Mouse (Mus musculus) lung, postnatal 14 days (tissue): ENCODE data around the gene Pimreg.

Experiments
- DNase-seq: peaks from one replicate; pipeline ENCODE4 v3.0.0; 2021

The Pimreg gene

GRCm38 (mm10) chr11:72068026-72068425, 26.2 kb downstream of the Pimreg start:
- no peak for DNase-seq

GRCm38 (mm10) chr11:72070733-72071132, 28.9 kb downstream of the Pimreg start:
- DNase-seq = no peak

GRCm38 (mm10) chr11:72072331-72072905, 30.6 kb downstream of the Pimreg start:
- no peak for DNase-seq

GRCm38 (mm10) chr11:72074230-72074629, 32.4 kb downstream of the Pimreg start:
- no peak for DNase-seq

- no peak for DNase-seq
Measured at GRCm38 (mm10) chr11:72078056-72078455, 36.2 kb downstream of the Pimreg start.

- DNase-seq = no peak
Measured at GRCm38 (mm10) chr11:72078647-72079046, 36.8 kb downstream of the Pimreg start.

- DNase-seq = no peak
Measured at GRCm38 (mm10) chr11:72080461-72080860, 38.6 kb downstream of the Pimreg start.

- no peak for DNase-seq
Measured at GRCm38 (mm10) chr11:72082601-72083000, 40.8 kb downstream of the Pimreg start.

- DNase-seq = no peak
Measured at GRCm38 (mm10) chr11:72084337-72084736, 42.5 kb downstream of the Pimreg start.

- no peak for DNase-seq
Measured at GRCm38 (mm10) chr11:72086251-72087046, 44.6 kb downstream of the Pimreg start.

- no peak for DNase-seq
Measured at GRCm38 (mm10) chr11:72092390-72092789, 50.6 kb downstream of the Pimreg start.

GRCm38 (mm10) chr11:72094442-72094841, 52.6 kb downstream of the Pimreg start:
- DNase-seq = peak; percentile 57

GRCm38 (mm10) chr11:72095994-72096393, 54.2 kb downstream of the Pimreg start:
- DNase-seq = no peak
